Mouse (Mus musculus) CH12.LX (cell line): ENCODE data around the gene Opalin. TPM values are rescaled to one million over a fixed set of nuclear protein-coding genes. Genes with fewer than 3 reads are reported as not detected.

Source experiments
- DNase-seq: peaks from one replicate; pipeline ENCODE4 v3.0.0-alpha.2; 2013; ENCODE audit errors: extremely low read depth
- H3K27ac ChIP-seq: 2 replicates; pipeline ENCODE4 v1.5.1; 2012; ENCODE audit warnings: low read depth, mild to moderate bottlenecking, control low read depth, moderate library complexity; ENCODE audit not compliant: insufficient read depth
- H3K27me3 ChIP-seq: replicated peaks from 2 replicates; pipeline ENCODE3; 2012; ENCODE audit warnings: inconsistent platforms
- H3K36me3 ChIP-seq, 2 experiments: replicated peaks in 1 of 2; 2 replicates each; pipeline versions ENCODE3 to v1.6.1; 2012; ENCODE audit warnings: inconsistent platforms in 1 of 2, low read length in 1 of 2, mild to moderate bottlenecking in 1 of 2, mixed read lengths in 1 of 2, moderate library complexity in 1 of 2; ENCODE audit not compliant: control insufficient read depth in 1 of 2, insufficient read depth in 1 of 2
- H3K4me1 ChIP-seq, 2 experiments: 2 replicates each; pipeline ENCODE4 v1.6.1; 2012; ENCODE audit warnings: inconsistent platforms in 1 of 2, moderate library complexity in 1 of 2; ENCODE audit not compliant: insufficient read depth in 2 of 2, control insufficient read depth in 1 of 2
- H3K4me2 ChIP-seq: 2 replicates; pipeline ENCODE4 v1.6.1; 2012; ENCODE audit warnings: low read depth, mild to moderate bottlenecking, control low read depth; ENCODE audit not compliant: poor library complexity, insufficient read depth, severe bottlenecking
- H3K4me3 ChIP-seq, 3 experiments: fragments of 150-350 bp in 1 of 3; sonication (generic) in 1 of 3; replicated peaks in 1 of 3; 2 replicates each; pipeline versions ENCODE3 to v1.5.1; 2011 to 2012; ENCODE audit warnings: low read depth in 2 of 3, low read length in 2 of 3, mild to moderate bottlenecking in 2 of 3, moderate library complexity in 2 of 3, control low read depth in 1 of 3, improper control_type of control experiment in 1 of 3, inconsistent platforms in 1 of 3, mixed read lengths in 1 of 3; ENCODE audit not compliant: poor library complexity in 1 of 3
- H3K79me2 ChIP-seq: replicated peaks from 2 replicates; pipeline ENCODE4 v1.6.1; 2012; ENCODE audit warnings: mild to moderate bottlenecking, moderate library complexity; ENCODE audit not compliant: control insufficient read depth, poor library complexity, insufficient read depth, severe bottlenecking; ENCODE audit errors: extremely low read depth
- H3K9ac ChIP-seq: 2 replicates; pipeline ENCODE4 v1.6.1; 2012; ENCODE audit warnings: low read depth, mild to moderate bottlenecking, control low read depth, moderate library complexity; ENCODE audit not compliant: insufficient read depth
- H3K9me3 ChIP-seq: replicated peaks from 2 replicates; pipeline ENCODE3; 2012; ENCODE audit warnings: low read length, inconsistent platforms, mixed read lengths
- CHD2 ChIP-seq: IDR thresholded peaks from 2 replicates; pipeline ENCODE4 v1.6.1; 2011; ENCODE audit warnings: low read length, improper control_type of control experiment
- EP300 ChIP-seq: IDR thresholded peaks from 2 replicates; pipeline ENCODE4 v1.6.1; 2011; ENCODE audit warnings: low read length, improper control_type of control experiment
- GABPA ChIP-seq: IDR thresholded peaks from 2 replicates; pipeline ENCODE4 v1.6.1; 2012; ENCODE audit warnings: low read depth, low read length, improper control_type of control experiment, inconsistent platforms; ENCODE audit not compliant: insufficient replicate concordance
- HCFC1 ChIP-seq: IDR thresholded peaks from 2 replicates; pipeline ENCODE4 v1.6.1; 2012; ENCODE audit warnings: low read depth, mild to moderate bottlenecking, inconsistent platforms, low read length, improper control_type of control experiment
- KAT2A ChIP-seq: IDR thresholded peaks from 2 replicates; pipeline ENCODE4 v1.6.1; 2012; ENCODE audit warnings: low read length, improper control_type of control experiment, inconsistent platforms; ENCODE audit not compliant: insufficient replicate concordance
- MAFK ChIP-seq: IDR thresholded peaks from 2 replicates; pipeline ENCODE4 v1.6.1; 2011; ENCODE audit warnings: low read length, improper control_type of control experiment; ENCODE audit not compliant: insufficient replicate concordance
- MAX ChIP-seq: IDR thresholded peaks from 2 replicates; pipeline ENCODE4 v1.6.1; 2011; ENCODE audit warnings: low read length, improper control_type of control experiment
- MAZ ChIP-seq: IDR thresholded peaks from 2 replicates; pipeline ENCODE4 v1.6.1; 2012; ENCODE audit warnings: low read depth, mild to moderate bottlenecking, inconsistent platforms, low read length, improper control_type of control experiment, moderate library complexity
- MEF2A ChIP-seq: IDR thresholded peaks from 2 replicates; pipeline ENCODE4 v1.6.1; 2014; ENCODE audit warnings: low read depth, mild to moderate bottlenecking, inconsistent platforms, low read length, improper control_type of control experiment, borderline replicate concordance
- MYC ChIP-seq: IDR thresholded peaks from 2 replicates; pipeline ENCODE4 v1.6.1; 2011; ENCODE audit warnings: low read depth, mild to moderate bottlenecking, improper control_type of control experiment, low read length
- NRF1 ChIP-seq: IDR thresholded peaks from 2 replicates; pipeline ENCODE4 v1.6.1; 2014; ENCODE audit warnings: low read depth, mild to moderate bottlenecking, inconsistent platforms, low read length, improper control_type of control experiment, moderate library complexity
- PAX5 ChIP-seq: IDR thresholded peaks from 2 replicates; pipeline ENCODE4 v1.6.1; 2012; ENCODE audit warnings: low read length, inconsistent platforms, mixed read lengths
- POLR2A ChIP-seq: IDR thresholded peaks from 2 replicates; pipeline ENCODE4 v1.6.1; 2011; ENCODE audit warnings: low read depth, mild to moderate bottlenecking, improper control_type of control experiment, low read length
- POLR2AphosphoS2 ChIP-seq: IDR thresholded peaks from 2 replicates; pipeline ENCODE4 v1.6.1; 2011; ENCODE audit warnings: low read depth, low read length, improper control_type of control experiment
- RCOR1 ChIP-seq: conservative IDR thresholded peaks from 2 replicates; pipeline ENCODE4 v1.6.1; 2012; ENCODE audit warnings: low read depth, mild to moderate bottlenecking, inconsistent platforms, low read length, improper control_type of control experiment
- SMC3 ChIP-seq: IDR thresholded peaks from 2 replicates; pipeline ENCODE4 v1.6.1; 2011; ENCODE audit warnings: low read depth, low read length, improper control_type of control experiment
- TBP ChIP-seq: conservative IDR thresholded peaks from 2 replicates; pipeline ENCODE4 v1.6.1; 2011; ENCODE audit warnings: low read depth, low read length, improper control_type of control experiment
- TCF12 ChIP-seq: IDR thresholded peaks from 2 replicates; pipeline ENCODE4 v1.6.1; 2014; ENCODE audit warnings: low read depth, mild to moderate bottlenecking, inconsistent platforms, low read length, improper control_type of control experiment
- ZNF384 ChIP-seq: IDR thresholded peaks from 2 replicates; pipeline ENCODE4 v1.6.1; 2012; ENCODE audit warnings: low read depth, low read length, improper control_type of control experiment, inconsistent platforms
- dilution Hi-C: fragments of 300-500 bp; cut with MboI; formaldehyde crosslinking; loops from 2 replicates; pipeline ENCODE4 v1.14.3; 2020; ENCODE audit warnings: low sequenced_read_pairs; ENCODE audit not compliant: extremely low pct_unique_long_range_greater_than_20kb, extremely low pct_ligation_motif_present
- in situ Hi-C: fragments of 300-500 bp; cut with MboI; formaldehyde crosslinking; loops from 3 replicates; pipeline ENCODE4 v1.14.3; 2019; ENCODE audit warnings: low sequenced_read_pairs, low pct_ligation_motif_present, low pct_unique_long_range_greater_than_20kb, mixed read lengths
- polyA plus RNA-seq: library from polyadenylated mRNA; unstranded; fragments of >175 nt; gene quantifications from 2 replicates; pipeline ENCODE4 v1.2.1, GENCODE M21; 2012; ENCODE audit warnings: low read depth; ENCODE audit not compliant: insufficient read length
- total RNA-seq, 2 experiments: library from RNA; depleted of rRNA; stranded (reverse); fragments of 300-350 nt in 1 of 2; fragments of >200 nt in 1 of 2; gene quantifications; 2 replicates each; pipeline ENCODE4 v1.2.3; 2012 to 2014

Opalin gene
- total and polyA plus RNA-seq, 3 experiments, result not detected

DNA sequence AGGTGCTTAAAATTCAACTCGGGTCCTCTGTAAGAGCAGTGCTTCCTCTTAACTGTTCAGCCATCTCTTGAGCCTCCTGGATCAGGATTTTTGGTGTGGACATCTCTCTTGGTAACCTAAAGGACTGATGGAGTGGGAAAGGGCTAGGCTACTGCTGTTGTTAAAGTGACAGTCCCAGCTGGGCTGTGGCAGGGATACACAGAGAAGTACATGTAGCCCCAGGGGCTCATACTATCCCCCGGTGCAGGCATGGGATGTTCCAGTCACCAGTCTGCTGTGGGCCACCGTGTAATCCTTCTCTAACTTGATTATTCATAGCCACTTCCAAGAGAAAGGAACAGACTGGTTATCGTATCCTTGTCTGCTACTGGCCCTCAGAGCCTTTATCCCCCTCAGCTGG lies 20.1 kb upstream of the Opalin start:
- in situ Hi-C loops (loop anchor here (10.0 kb wide), 1 partner anchor 98 kb away; no protein-coding TSS in a partner anchor), dilution Hi-C loops (no loop called here)
- no peak for DNase-seq

DNA sequence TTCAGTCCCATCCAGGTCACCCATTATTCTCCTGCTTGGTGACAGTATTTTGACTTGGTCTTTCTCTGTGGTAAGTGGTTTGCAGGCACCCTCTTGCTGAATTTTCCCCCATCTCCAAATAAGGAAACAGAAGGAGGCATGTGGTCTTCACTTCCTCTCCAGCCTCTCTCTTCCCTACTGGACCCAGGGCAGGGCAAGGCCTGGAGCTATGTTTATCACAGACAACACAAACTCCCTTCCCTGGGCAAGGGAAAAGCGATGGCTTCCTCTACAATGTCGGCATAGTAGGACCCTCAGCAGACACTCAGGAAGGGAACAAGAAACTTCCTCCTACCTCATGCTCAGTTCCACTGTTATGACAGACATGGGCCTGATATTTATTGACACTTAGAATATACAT lies 15.0 kb upstream of the Opalin start:
- Histone ChIP-seq H3K4me2 (no peak overlapping the region), H3K27me3 (peaks cover 10% of the 10 kb centered on the region), H3K4me3 (no peak overlapping the region), H3K9me3 (no peaks in the 10 kb centered on the region), H3K27ac (no peak overlapping the region), H3K79me2 (no peaks in the 10 kb centered on the region), H3K36me3 (no peaks in the 10 kb centered on the region), H3K4me1 (peaks cover 2 to 11% of the 10 kb centered on the region in 2 experiments; a peak in 2 of 4 replicates), H3K9ac (no peak overlapping the region)
- in situ Hi-C loops, result loop anchor here (10.0 kb wide), 1 partner anchor 103 kb away; no protein-coding TSS in a partner anchor
- dilution Hi-C loops, result no loop called here
- TF ChIP-seq POLR2AphosphoS2 (no peak), POLR2A (no peak), CHD2 (no peak), MEF2A (no peak), RCOR1 (no peak), MAZ (no peak), MAFK (no peak), MAX (no peak), EP300 (no peak), MYC (no peak), HCFC1 (no peak), TBP (no peak), ZNF384 (no peak)
- DNase-seq, result no peak

More for the DNA sequence above, 20.1 kb upstream of the Opalin start:
- Histone ChIP-seq H3K27ac (no peak overlapping the region), H3K4me2 (no peak overlapping the region), H3K4me1 (peaks cover 3 to 9% of the 10 kb centered on the region in 2 experiments; a peak in 3 of 4 replicates), H3K36me3 (no peaks in the 10 kb centered on the region), H3K9ac (no peak overlapping the region), H3K79me2 (no peaks in the 10 kb centered on the region), H3K9me3 (no peaks in the 10 kb centered on the region), H3K27me3 (peaks cover 32% of the 10 kb centered on the region), H3K4me3 (no peak overlapping the region)
- no peak for TF ChIP-seq KAT2A
- TF ChIP-seq CHD2, result no peak
- TF ChIP-seq GABPA, result no peak
- TF ChIP-seq PAX5, result no peak
- no peak for TF ChIP-seq SMC3
- TF ChIP-seq TCF12, result no peak
- TF ChIP-seq POLR2AphosphoS2, result no peak
- TF ChIP-seq NRF1, result no peak
